Mouse (Mus musculus) layer of hippocampus, adult 8-10 months (tissue): ENCODE measurements around the gene Cops3. TPM values are rescaled to one million over a fixed set of nuclear protein-coding genes. Genes with fewer than 3 reads are reported as not detected.
"Not testable (repeated sequence)": the region's sequence is repeated elsewhere in the genome, so short reads cannot be mapped to it uniquely, and the experiment has no call there.

Source experiments
- DNase-seq, 2 experiments: peaks; one replicate each; pipeline ENCODE4 v3.0.0; 2022; ENCODE audit warnings: low spot score in 2 of 2
- total RNA-seq, 4 experiments: library from RNA; stranded (reverse); gene quantifications; 2 replicates each; pipeline ENCODE4 v1.2.4; 2022

Gene Cops3
- total RNA-seq, result 10 to 100 TPM; 71.8 to 82.2 (median 78.1) TPM

GRCm38 (mm10) chr11:59839459-59840126 lies at the start of gene Cops3:
Gene Cops3 (minus strand): TSS chr11:59839838.
- DNase-seq, result peak; percentile 94 to 95

- DNase-seq, result no peak
These were observed 48.5 kb upstream of the Cops3 start for GRCm38 (mm10) chr11:59888151-59888550.

- DNase-seq, result no peak
These were observed 47.3 kb upstream of the Cops3 start for GRCm38 (mm10) chr11:59886952-59887351.

GRCm38 (mm10) chr11:59885217-59885986 lies 45.8 kb upstream of the Cops3 start:
- no peak for DNase-seq

- peak; percentile 58 to 77 for DNase-seq
These were observed 40.4 kb upstream of the Cops3 start for GRCm38 (mm10) chr11:59880031-59880430.

GRCm38 (mm10) chr11:59872124-59872523 lies 32.5 kb upstream of the Cops3 start:
- DNase-seq, result no peak

GRCm38 (mm10) chr11:59864316-59864715 lies 24.7 kb upstream of the Cops3 start:
- DNase-seq, result no peak

- no peak for DNase-seq
These were observed 20.8 kb upstream of the Cops3 start for GRCm38 (mm10) chr11:59860467-59860866.

GRCm38 (mm10) chr11:59852865-59853264 lies 13.2 kb upstream of the Cops3 start:
- no peak for DNase-seq

- DNase-seq, result peak; percentile 48 to 67
These were observed 8.6 kb upstream of the Cops3 start for GRCm38 (mm10) chr11:59847891-59848884.

GRCm38 (mm10) chr11:59847131-59847530 lies 7.5 kb upstream of the Cops3 start:
- DNase-seq, result no peak

- DNase-seq, result no peak
These were observed 6.7 kb upstream of the Cops3 start for GRCm38 (mm10) chr11:59846311-59846710.

- DNase-seq, result peak; percentile 91 to 92
These were observed 605 bp downstream of the Cops3 start, which contains the start of gene Nt5m for GRCm38 (mm10) chr11:59839008-59839458. Gene Nt5m (plus strand): TSS chr11:59839447.

GRCm38 (mm10) chr11:59838426-59838825 lies 1.2 kb downstream of the Cops3 start:
- no peak for DNase-seq

GRCm38 (mm10) chr11:59837789-59838188 lies 1.8 kb downstream of the Cops3 start:
- DNase-seq, result not testable (repeated sequence)

- DNase-seq, result no peak
These were observed 18.0 kb downstream of the Cops3 start for GRCm38 (mm10) chr11:59821625-59822024.

GRCm38 (mm10) chr11:59817916-59818315 lies 21.7 kb downstream of the Cops3 start:
- DNase-seq, result no peak

- no peak for DNase-seq
These were observed 24.1 kb downstream of the Cops3 start for GRCm38 (mm10) chr11:59815482-59816065.

- DNase-seq, result no peak
These were observed 24.7 kb downstream of the Cops3 start for GRCm38 (mm10) chr11:59814936-59815335.

- DNase-seq, result no peak
These were observed 25.3 kb downstream of the Cops3 start for GRCm38 (mm10) chr11:59814311-59814710.

GRCm38 (mm10) chr11:59813276-59813675 lies 26.4 kb downstream of the Cops3 start:
- no peak for DNase-seq
